Mouse (Mus musculus): Measurements from ENCODE around the gene Galnt6. TPM values are rescaled to one million over a fixed set of nuclear protein-coding genes. Genes with fewer than 3 reads are reported as not detected.

Gene Galnt6
- polyA plus RNA-seq, 1 experiment = not detected

GRCm38 (mm10) chr15:100718572-100718971 is 10.6 kb downstream of the Galnt6 start:
- Histone ChIP-seq H3K27ac (replicated peaks; ENCODE audit: low read depth, low read length) (no peak overlapping the region), H3K4me3 (ENCODE audit: insufficient read depth, low read depth, low read length) (no peak overlapping the region), H3K4me1 (ENCODE audit: control insufficient read depth, insufficient read depth, insufficient read length, low read length) (no peaks in the 10 kb centered on the region)

GRCm38 (mm10) chr15:100717933-100718332 is 11.2 kb downstream of the Galnt6 start:
- Histone ChIP-seq H3K27ac (replicated peaks; ENCODE audit: low read depth, low read length) (no peak overlapping the region), H3K4me1 (ENCODE audit: control insufficient read depth, insufficient read depth, insufficient read length, low read length) (no peaks in the 10 kb centered on the region), H3K4me3 (ENCODE audit: insufficient read depth, low read depth, low read length) (no peak overlapping the region)

- no peak overlapping the region for H3K4me3 ChIP-seq (ENCODE audit: insufficient read depth, low read depth, low read length)
- H3K4me1 ChIP-seq (ENCODE audit: control insufficient read depth, insufficient read depth, insufficient read length, low read length) = no peaks in the 10 kb centered on the region
- no peak overlapping the region for H3K27ac ChIP-seq (replicated peaks; ENCODE audit: low read depth, low read length)
Measured at GRCm38 (mm10) chr15:100715399-100715993, 13.7 kb downstream of the Galnt6 start.

- Histone ChIP-seq H3K4me3 (ENCODE audit: insufficient read depth, low read depth, low read length) (no peak overlapping the region), H3K27ac (replicated peaks; ENCODE audit: low read depth, low read length) (no peak overlapping the region), H3K4me1 (ENCODE audit: control insufficient read depth, insufficient read depth, insufficient read length, low read length) (no peaks in the 10 kb centered on the region)
Measured at GRCm38 (mm10) chr15:100714470-100714869, 14.7 kb downstream of the Galnt6 start.

GRCm38 (mm10) chr15:100710838-100711237 is 18.3 kb downstream of the Galnt6 start:
- no peak overlapping the region for H3K4me3 ChIP-seq (ENCODE audit: insufficient read depth, low read depth, low read length)
- H3K27ac ChIP-seq (replicated peaks; ENCODE audit: low read depth, low read length) = no peak overlapping the region
- no peaks in the 10 kb centered on the region for H3K4me1 ChIP-seq (ENCODE audit: control insufficient read depth, insufficient read depth, insufficient read length, low read length)

DNA sequence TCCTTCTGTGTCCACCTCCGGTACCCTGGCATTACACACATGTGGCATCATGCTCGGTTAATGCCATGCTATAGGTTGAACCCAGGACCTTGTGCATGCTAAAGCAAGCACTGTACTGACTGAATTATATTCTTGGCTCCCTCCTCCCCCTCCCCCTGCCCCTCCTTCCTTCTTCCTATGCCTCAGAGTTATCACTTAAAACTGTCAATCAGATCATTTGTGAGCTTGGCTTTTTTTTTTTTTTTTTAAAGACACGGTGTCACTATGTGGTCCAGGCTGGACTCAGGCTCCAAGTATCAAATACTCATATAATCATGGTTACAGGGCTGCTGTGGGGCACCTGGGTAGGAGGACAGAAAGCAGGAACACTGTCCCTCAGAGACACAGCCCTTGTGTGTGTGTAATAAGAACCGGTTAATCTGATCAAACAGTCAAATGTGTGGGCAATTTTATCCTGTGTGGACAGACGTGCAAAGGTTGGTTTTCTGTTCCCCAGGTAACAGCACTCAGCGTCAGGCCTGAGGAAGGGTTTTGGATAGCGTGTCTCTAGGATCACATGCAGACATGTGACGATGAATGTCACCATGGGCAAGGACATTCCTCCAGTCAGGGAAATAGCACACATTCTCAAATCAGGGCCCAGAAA is 20.6 kb downstream of the Galnt6 start:
- H3K4me1 ChIP-seq (ENCODE audit: control insufficient read depth, insufficient read depth, insufficient read length, low read length) = no peaks in the 10 kb centered on the region
- H3K4me3 ChIP-seq (ENCODE audit: insufficient read depth, low read depth, low read length) = no peak overlapping the region
- no peak overlapping the region for H3K27ac ChIP-seq (replicated peaks; ENCODE audit: low read depth, low read length)

GRCm38 (mm10) chr15:100706226-100706625 is 22.9 kb downstream of the Galnt6 start:
- Histone ChIP-seq H3K4me3 (ENCODE audit: insufficient read depth, low read depth, low read length) (no peak overlapping the region), H3K27ac (replicated peaks; ENCODE audit: low read depth, low read length) (no peak overlapping the region), H3K4me1 (ENCODE audit: control insufficient read depth, insufficient read depth, insufficient read length, low read length) (no peaks in the 10 kb centered on the region)

DNA sequence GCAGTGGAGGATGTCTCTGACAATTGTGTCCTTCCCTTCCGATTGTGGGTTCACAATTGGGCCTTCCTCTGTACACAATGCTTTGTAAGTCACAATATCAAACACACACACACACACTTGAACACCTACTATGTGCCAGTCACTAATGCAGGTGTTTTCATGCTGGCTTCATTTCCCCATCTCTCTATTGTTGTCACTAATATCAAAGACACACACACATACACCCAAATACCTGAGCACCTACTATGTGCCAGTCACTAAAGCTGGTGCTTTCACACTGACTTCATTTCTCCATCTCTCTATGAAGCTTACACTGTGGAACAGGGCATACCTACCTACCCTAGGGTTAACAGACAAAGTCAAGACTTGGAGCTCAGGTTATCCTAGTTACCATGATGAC is 23.8 kb downstream of the Galnt6 start:
- H3K4me3 ChIP-seq (ENCODE audit: insufficient read depth, low read depth, low read length) = no peak overlapping the region
- no peak overlapping the region for H3K27ac ChIP-seq (replicated peaks; ENCODE audit: low read depth, low read length)
- no peaks in the 10 kb centered on the region for H3K4me1 ChIP-seq (ENCODE audit: control insufficient read depth, insufficient read depth, insufficient read length, low read length)

DNA sequence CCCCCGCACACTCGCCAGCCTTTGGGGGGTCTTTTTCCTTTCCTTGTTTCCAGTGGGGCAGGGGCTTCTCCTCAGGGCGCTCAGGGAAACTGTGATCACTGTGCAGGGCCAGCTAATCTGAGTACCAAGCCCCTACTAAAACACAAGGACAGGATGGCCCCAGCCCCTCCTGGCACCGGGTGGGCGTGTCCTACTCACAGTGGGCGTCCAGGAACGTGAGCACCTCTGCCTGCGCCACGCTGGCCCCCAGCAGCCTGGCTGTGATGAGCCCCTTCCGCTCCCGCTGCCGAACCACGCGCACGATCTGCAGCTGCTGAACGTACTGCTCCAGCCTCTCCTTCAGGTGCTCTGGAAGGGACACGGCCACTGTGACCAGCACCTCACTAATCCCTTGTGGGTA is 25.3 kb downstream of the Galnt6 start:
- Histone ChIP-seq H3K4me1 (ENCODE audit: control insufficient read depth, insufficient read depth, insufficient read length, low read length) (no peaks in the 10 kb centered on the region), H3K4me3 (ENCODE audit: insufficient read depth, low read depth, low read length) (no peak overlapping the region), H3K27ac (replicated peaks; ENCODE audit: low read depth, low read length) (no peak overlapping the region)

DNA sequence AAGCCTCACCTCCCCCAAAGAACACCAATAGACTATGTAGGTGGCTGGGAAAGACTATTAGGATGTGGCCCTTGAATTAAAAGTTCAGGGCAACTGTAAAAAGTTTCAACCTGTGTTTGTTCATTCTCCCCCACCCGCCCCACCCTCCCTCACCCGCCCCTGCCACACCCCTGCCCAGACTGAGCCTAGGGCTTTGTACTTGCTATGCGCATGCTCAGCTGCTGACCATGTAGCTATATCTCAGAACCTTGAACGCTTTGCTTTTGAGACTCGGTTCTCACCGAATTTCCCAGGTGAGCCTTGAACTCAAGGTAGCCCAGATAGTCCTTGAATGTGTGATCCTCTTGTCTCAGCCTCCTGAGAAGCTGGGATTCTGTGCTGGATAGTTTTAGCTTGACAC is 27.3 kb downstream of the Galnt6 start:
- no peak overlapping the region for H3K27ac ChIP-seq (replicated peaks; ENCODE audit: low read depth, low read length)
- H3K4me1 ChIP-seq (ENCODE audit: control insufficient read depth, insufficient read depth, insufficient read length, low read length) = no peaks in the 10 kb centered on the region
- H3K4me3 ChIP-seq (ENCODE audit: insufficient read depth, low read depth, low read length) = no peak overlapping the region

DNA sequence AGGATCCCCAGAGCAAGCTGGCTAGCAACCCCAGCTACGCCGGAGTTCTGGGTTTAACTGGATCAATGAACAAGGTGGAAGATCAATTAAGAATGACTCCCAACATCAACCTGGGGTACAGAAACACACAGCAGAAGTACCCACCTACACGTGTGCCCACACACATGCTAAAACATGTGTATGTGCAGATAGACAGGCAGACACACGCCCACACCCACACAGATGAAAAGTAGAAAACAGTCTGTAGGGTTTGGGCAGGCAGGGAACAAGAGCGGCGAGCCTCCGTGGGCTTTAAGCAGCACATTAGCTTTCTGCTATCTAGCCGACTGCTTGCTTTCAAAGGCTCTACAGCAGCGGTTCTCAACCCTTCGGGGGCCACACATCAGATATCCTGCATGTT is 28.1 kb downstream of the Galnt6 start:
- Histone ChIP-seq H3K27ac (replicated peaks; ENCODE audit: low read depth, low read length) (no peak overlapping the region), H3K4me3 (ENCODE audit: insufficient read depth, low read depth, low read length) (no peak overlapping the region), H3K4me1 (ENCODE audit: control insufficient read depth, insufficient read depth, insufficient read length, low read length) (no peaks in the 10 kb centered on the region)

DNA sequence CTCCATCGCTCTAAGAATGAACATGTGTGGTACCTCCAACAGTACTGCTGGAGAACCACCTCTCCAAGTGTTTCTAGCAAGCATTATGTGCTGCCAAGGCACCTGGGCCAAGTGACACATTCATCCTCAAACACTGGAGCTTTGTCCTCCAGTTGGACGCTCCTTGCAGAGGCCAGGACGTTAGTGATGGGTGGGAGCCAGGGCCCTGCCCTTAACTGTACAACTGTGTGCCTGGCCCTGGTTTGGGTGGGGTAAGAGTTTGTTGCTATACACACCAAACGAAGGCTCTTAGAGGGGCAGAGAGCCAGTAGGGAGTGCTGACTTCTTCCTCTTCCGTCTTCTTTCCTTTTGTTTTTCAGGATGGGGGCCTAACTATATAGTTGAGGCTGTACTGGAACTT is 28.8 kb downstream of the Galnt6 start:
- no peaks in the 10 kb centered on the region for H3K4me1 ChIP-seq (ENCODE audit: control insufficient read depth, insufficient read depth, insufficient read length, low read length)
- H3K4me3 ChIP-seq (ENCODE audit: insufficient read depth, low read depth, low read length) = no peak overlapping the region
- H3K27ac ChIP-seq (replicated peaks; ENCODE audit: low read depth, low read length) = no peak overlapping the region

GRCm38 (mm10) chr15:100699386-100699785 is 29.8 kb downstream of the Galnt6 start:
- no peak overlapping the region for H3K4me3 ChIP-seq (ENCODE audit: insufficient read depth, low read depth, low read length)
- no peak overlapping the region for H3K27ac ChIP-seq (replicated peaks; ENCODE audit: low read depth, low read length)
- H3K4me1 ChIP-seq (ENCODE audit: control insufficient read depth, insufficient read depth, insufficient read length, low read length) = no peaks in the 10 kb centered on the region

- H3K27ac ChIP-seq (replicated peaks; ENCODE audit: low read depth, low read length) = no peak overlapping the region
- no peak overlapping the region for H3K4me3 ChIP-seq (ENCODE audit: insufficient read depth, low read depth, low read length)
- no peaks in the 10 kb centered on the region for H3K4me1 ChIP-seq (ENCODE audit: control insufficient read depth, insufficient read depth, insufficient read length, low read length)
Measured at GRCm38 (mm10) chr15:100698078-100698477, 31.1 kb downstream of the Galnt6 start.

- Histone ChIP-seq H3K4me3 (ENCODE audit: insufficient read depth, low read depth, low read length) (no peak overlapping the region), H3K4me1 (ENCODE audit: control insufficient read depth, insufficient read depth, insufficient read length, low read length) (no peaks in the 10 kb centered on the region), H3K27ac (replicated peaks; ENCODE audit: low read depth, low read length) (no peak overlapping the region)
Measured at GRCm38 (mm10) chr15:100694406-100694805, 34.8 kb downstream of the Galnt6 start.

GRCm38 (mm10) chr15:100691990-100692389 is 37.2 kb downstream of the Galnt6 start:
- Histone ChIP-seq H3K27ac (replicated peaks; ENCODE audit: low read depth, low read length) (no peak overlapping the region), H3K4me1 (ENCODE audit: control insufficient read depth, insufficient read depth, insufficient read length, low read length) (peaks cover 6% of the 10 kb centered on the region), H3K4me3 (ENCODE audit: insufficient read depth, low read depth, low read length) (no peak overlapping the region)

All from brown adipose tissue, adult 24 weeks (tissue).